Mouse (Mus musculus) cerebellum, postnatal 36 days (tissue): ENCODE data around the gene 4930404H24Rik.

Experiments
- DNase-seq, 2 experiments: peaks; one replicate each; pipeline ENCODE4 v3.0.0; 2021 to 2022; ENCODE audit warnings: mixed read lengths in 2 of 2

4930404H24Rik gene

GRCm38 (mm10) chr2:153512416-153513323 is 20.1 kb downstream of the 4930404H24Rik start:
- peak; percentile 40 to 48 for DNase-seq

GRCm38 (mm10) chr2:153513983-153514382 is 21.4 kb downstream of the 4930404H24Rik start:
- DNase-seq, result no peak

DNA sequence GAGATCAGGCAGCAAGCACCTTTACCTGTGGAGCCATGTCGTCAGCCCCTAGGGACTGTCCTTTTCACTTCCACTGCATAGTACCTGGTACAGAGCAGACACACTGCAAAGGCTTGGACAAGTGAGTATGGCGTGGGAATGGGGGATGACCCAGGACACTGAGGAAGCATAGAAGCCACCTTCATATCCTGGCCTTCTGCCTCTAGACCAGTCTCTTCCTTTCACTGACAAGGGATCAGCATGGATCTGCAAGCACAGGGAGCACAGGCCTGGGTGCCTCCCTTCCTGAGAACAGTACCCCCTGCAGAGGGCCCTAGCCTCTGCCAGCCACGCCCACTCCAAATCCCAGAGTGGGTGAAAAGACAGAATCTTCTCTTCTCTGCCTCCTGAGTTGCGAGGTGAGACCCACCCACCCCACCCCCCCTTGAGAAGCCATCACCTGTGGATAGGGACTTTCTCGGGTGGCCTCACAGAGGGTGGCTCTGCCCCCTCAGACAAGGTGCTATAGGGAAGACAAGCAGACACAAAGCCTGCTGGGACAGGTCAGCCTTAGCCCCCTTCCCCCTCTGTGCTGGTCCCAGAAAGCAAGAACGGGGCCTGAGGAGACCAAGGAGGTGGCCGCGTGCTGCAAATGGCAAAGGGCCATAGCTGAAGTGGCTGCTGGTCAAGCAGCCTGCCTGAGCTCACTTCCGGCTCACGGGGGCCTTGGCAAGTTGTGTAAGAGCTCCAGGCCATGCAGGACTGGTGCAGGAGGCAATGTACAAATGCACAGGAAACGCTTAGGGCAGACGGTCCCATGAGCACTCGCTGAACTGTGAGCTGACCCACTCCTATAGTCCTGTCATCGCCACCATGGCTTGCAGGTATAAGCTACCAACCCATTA is 22.1 kb downstream of the 4930404H24Rik start:
- peak; percentile 39 to 58 for DNase-seq

DNA sequence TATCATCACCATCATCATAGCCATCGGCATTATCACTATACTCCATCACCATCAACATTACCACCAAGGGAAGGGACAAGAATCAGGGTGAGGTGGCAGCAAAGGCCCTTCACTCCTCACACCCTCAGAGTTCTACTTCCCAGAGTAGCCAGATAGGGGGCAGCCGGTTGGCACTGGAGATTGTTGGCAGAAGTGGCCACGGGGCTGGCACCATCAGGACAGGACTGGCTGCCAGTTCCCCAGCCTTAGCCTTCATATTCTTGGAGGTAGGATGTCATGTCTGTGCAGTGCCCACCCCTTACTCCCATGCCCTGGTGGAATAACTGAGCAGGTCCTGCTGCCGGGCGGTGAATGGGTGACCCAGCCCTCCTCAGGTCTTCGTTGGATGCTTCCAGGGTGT is 23.0 kb downstream of the 4930404H24Rik start:
- peak; percentile 51 to 63 for DNase-seq

DNA sequence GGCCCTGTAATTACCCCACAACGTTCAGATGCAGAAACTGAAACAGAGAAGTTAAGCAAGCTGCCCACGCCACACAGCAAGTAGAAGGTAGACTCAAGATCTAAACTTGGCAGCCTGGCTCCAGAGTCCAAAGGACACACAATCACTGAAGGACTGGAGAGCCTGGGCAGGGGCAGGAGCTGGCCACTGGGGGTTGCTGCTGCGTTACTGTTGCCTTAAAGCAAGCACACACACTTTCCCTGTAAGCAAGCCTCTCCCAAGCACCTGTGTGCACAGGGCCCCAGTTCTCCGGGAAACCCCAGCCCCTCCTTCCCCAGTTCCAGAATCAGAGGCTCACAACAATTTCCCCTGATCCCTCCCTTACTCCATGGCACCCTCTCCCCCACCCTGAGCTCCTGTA is 24.4 kb downstream of the 4930404H24Rik start:
- DNase-seq, result no peak

DNA sequence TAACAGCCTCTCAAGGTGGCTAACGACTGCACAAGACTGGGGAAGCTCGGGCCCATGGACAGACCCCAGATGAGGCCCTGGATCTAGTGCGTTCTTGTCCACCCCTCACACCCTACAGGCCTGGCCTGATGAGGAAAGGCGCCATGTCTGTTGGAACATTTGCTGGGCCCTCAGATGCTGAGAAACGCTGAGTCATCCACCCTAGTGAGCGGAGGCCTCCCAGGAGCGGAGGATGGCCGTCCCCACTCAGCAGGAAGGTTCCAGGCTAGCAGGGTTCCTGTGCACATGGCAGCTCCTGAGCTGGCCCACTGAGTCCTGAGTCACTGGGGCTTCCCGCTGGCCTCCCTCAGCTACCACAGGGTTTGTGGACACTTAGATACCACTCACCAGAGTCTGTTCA is 27.5 kb downstream of the 4930404H24Rik start:
- DNase-seq, result no peak

DNA sequence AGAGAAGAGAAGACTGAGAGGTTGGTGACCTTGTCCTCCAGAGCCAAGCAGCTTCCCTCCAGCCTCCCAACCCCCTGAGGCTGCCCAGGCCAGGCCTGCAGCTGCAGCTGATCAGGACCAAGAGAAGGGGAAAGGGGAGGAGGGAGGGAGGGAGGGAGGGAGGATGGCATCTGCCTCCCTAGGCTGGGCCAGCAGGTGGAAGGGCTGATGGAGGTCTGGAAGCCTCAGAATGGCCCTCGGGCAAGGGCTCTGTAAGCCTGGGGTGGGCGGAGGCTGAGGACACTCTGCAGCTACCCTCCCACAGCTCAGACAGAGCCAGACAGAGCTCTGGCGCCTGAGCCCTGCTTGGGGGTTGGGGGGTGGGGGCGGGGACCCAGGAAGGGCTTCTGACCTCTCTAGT is 29.7 kb downstream of the 4930404H24Rik start:
- no peak for DNase-seq

DNA sequence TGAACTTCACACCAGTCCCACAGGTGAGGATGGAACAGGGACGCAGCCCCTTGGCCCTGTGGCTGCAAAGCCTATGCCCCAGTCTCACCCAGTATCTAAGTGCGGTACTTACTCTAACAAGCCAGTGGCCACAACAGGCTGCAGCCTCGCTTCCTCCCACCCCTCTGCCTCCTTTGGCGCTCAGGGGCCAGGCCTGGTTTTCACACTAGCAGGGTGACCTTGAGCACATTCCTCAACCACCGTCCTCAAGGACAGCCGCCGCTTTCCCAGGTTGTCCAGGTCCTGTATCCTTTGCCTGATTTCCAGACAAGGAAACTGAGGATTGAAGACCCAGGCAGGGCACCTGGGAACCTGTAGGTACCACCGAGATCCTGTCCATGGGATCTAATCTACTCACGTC is 30.6 kb downstream of the 4930404H24Rik start:
- DNase-seq, result no peak

GRCm38 (mm10) chr2:153523656-153524055 is 31.1 kb downstream of the 4930404H24Rik start:
- no peak for DNase-seq

DNA sequence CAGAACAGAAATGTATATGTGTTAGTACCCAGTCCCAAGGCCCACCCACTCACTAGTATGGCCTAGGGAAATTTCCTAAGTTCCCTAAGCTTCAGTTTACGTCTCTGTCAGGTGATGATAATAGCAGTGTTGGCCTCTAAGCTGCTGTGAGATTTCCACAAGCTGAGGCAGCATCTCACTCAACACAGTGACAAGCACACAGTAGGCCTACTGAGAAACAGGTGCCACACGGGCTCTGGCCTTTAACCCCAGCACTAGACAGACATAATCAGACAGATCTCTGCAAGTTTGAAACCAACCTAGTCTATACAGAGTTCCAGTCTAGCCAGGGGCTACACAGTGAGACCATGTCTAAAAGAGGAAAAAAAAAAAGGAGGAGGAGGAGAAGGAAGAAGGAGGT is 32.1 kb downstream of the 4930404H24Rik start:
- DNase-seq, result no peak

GRCm38 (mm10) chr2:153525906-153526311 is 33.3 kb downstream of the 4930404H24Rik start:
- DNase-seq, result no peak

- no peak for DNase-seq
These were observed 34.4 kb downstream of the 4930404H24Rik start for GRCm38 (mm10) chr2:153526850-153527530.

- DNase-seq, result peak; percentile 43 to 61
These were observed 35.3 kb downstream of the 4930404H24Rik start for GRCm38 (mm10) chr2:153527580-153528531.

DNA sequence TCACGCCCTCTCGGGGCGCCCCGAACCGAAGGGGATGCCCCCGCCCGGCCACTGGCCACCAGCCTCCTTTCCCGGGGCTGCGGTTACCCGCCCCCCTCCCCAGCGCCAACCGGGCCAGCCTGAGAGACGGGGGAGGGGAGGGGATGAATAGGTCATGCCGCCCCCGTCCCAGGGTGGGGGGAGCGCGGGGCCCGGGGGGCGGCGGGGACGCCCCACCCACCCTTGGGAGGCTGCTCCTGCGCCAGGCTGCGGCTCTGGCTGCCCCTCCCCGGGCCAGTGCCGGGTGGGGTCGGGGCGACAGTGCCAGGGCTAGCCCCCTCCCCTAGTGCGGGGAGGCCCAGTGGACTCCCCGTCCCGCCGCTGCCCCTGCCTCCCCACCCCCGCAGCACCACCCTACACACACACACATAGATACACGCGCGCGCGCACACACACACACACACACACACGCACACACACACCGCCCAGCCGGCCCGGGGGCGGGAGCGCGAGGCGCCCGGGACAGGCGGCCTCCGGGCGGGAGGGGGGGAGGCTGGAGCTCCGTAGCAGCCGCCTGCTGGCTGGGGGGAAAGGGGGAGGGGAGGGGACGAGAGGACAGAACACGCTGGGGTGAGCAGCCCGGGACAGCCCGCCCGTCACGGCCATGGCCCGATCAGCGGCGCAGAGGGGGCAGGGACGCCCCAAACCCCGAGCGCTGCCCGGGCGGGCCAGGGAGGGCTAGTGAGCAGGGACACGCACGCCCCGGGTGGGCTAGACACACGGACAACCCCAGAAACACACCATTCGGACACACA is 36.2 kb downstream of the 4930404H24Rik start:
- peak in 1 of 2 experiments; percentile 63 for DNase-seq

DNA sequence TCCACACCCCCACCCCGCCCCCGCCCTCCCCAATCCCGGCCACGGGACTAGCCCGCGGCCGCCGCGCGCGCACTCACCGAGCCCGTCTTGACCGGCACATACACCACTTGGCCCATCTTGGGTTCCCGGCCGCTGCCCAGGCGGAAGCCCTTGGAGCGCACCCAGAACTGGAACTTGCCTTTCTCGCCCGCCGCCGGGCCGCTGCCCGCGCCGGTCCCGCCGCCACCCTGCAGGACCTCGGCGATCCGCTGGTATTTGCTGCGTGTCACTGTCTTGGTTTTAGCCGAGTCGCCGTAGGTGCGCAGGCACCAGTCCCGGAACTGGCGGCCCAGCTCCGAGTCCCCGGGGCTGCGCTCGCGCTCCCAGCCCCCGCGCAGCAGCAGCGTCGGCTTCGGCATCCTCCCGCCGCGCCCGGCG is 36.8 kb downstream of the 4930404H24Rik start:
- DNase-seq, result peak; percentile 59 to 66

DNA sequence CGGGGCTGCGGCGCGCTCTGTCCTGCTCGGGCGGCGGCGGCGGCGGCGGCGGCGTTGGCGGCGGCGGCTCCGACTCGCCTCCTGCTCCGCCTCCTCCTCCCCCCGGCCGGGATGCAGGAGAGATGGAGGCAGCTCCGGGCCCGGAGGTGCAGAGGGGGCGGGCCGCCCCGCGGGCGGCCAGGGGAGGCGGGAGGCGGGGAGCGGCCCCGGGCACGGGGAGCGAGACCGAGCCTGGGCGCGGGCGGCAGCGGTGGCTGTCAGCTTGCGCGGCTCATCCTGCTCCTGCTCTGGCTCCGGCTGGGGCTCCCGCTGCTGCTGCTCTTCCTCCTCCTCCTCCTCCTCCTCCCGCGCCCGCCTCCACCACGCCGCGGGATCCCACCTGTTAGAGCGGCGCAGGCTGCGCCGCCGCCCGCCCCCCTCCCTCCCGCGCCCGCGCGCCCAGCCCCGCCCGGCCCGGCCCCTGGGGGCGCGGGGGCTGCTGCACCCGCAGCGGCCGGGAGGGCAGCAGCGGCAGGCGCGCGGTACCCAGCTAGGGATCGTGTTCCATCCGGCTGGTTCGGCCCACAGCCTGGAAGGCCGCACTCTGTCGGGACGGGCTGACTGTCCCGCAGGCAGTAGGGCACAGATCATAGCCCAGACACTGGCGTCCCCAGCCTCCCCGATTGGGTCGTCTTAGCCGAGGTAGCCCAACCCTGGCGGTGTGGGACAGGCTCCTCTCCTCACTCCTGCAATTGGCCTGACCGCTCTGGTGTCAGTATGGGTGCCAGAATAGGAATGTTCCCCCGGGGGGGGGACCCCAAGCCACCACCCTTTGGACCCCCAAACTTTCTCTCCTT is 37.6 kb downstream of the 4930404H24Rik start, which contains the start of gene Nol4l:
Gene Nol4l, minus strand, starts transcription at position 41 of the 836 bp plus-strand sequence.
- peak; percentile 55 to 71 for DNase-seq

DNA sequence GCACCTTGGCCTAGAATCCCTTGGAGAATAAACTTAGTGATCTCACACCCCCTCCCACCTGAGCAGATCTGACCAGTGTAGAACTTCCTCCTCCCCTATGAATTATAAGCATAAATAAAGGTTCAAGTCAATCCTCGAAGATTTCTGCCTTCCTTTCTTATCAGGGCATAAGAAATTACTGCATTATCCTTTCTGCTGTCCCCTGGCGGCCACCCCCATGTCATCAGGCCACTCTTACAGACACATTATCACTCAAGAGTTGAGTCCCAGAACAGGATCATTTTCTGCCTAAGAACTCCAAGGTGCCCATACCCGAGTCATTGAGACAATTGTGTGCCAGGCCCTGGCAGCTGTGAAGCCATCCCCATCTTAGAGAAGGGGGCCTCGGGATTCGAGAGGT is 38.4 kb downstream of the 4930404H24Rik start:
- DNase-seq, result no peak

- DNase-seq, result no peak
These were observed 41.4 kb downstream of the 4930404H24Rik start for GRCm38 (mm10) chr2:153533981-153534380.

- no peak for DNase-seq
These were observed 46.3 kb downstream of the 4930404H24Rik start for GRCm38 (mm10) chr2:153538898-153539297.
